ENCODE assay signal across 8 mouse cellular contexts in the genomic region with DNA sequence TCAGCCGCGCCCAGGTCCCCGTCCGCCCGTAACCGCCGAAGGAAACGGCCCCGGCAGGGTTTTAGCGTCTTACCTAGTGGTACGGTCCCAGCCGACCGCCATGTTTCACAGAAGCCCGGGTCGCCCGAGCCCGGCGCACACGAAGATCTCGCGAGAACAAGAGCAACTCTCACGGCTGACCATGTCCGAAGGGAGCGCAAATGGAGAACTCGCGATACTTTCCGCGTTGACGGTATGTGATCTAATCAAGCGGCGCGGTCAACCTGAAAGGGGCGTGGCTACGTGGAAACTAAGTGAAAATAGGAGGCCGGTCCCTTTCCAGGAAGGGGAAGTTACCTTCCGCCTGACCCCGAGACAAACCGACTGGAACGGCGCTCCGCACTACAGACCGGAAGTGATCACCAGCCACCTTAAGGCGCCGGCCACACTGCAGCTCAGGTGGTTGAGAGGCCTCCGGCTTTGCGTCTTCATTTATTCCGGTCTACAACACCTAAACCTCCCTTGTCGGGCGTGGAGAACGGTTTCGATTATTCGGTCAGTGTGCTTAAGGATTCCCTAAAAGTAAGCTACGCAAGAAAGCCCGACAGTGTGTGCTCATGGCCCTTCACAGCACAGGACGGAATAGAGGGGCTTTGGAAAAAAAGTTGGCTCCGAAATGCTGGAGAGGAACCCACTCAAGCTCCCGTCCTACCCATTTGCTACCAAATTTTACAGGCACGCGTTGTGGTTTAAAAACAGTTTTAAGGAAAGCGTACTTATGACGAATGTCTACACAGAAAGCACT. TPM values are rescaled to one million over a fixed set of nuclear protein-coding genes. Genes with fewer than 3 reads are reported as not detected.
DNase-seq lines count a peak whose midpoint lies in the region; ATAC-seq lines count a peak whose summit lies in the region.

Ergic2 (minus strand) TSS at position 478 of the 784 bp plus-strand sequence.

- peak within 1 kb of the TSS; percentile 93 for H3K9ac ChIP-seq in kidney, embryonic 15.5 days

- no peaks in the 10 kb centered on the region for H3K27me3 ChIP-seq in heart, embryonic 10.5 days (ENCODE audit: insufficient read depth, poor library complexity, severe bottlenecking)
- no peaks in the 10 kb centered on the region for H3K27me3 ChIP-seq in kidney, embryonic 15.5 days

- H3K27ac ChIP-seq in heart, embryonic 10.5 days = peak within 1 kb of the TSS; percentile 97
- H3K27ac ChIP-seq in kidney, embryonic 15.5 days = peak within 1 kb of the TSS; percentile 92

- DNase-seq in B cell, adult 2 months = peak; percentile 93 to 96
- peak; percentile 100 for DNase-seq in brain, adult 2 months (ENCODE audit: low read depth, low spot score)
- peak; percentile 99 for DNase-seq in heart, embryonic 10.5 days (ENCODE audit: low spot score)
- peak; percentile 98 for DNase-seq in liver
- peak; percentile 96 for DNase-seq in spleen, postnatal 4 days (ENCODE audit: low spot score in 2 of 2)

- peak within 1 kb of the TSS; percentile 82 for H3K4me3 ChIP-seq in heart, embryonic 10.5 days
- H3K4me3 ChIP-seq in kidney, embryonic 15.5 days (replicated peaks) = peak within 1 kb of the TSS; percentile 90

- under 1% methylated on average over 61 of the region's 61 CpGs for WGBS in heart, embryonic 10.5 days
- WGBS in kidney, embryonic 15.5 days = 1% methylated on average over 61 of the region's 61 CpGs

- H3K4me1 ChIP-seq in heart, embryonic 10.5 days = peaks cover 10% of the 10 kb centered on the region; the same call in 1 of the 2 replicates
- peaks cover 17% of the 10 kb centered on the region for H3K4me1 ChIP-seq in kidney, embryonic 15.5 days

- H3K4me2 ChIP-seq in kidney, embryonic 15.5 days = peak within 1 kb of the TSS; percentile 70

- H3K36me3 ChIP-seq in heart, embryonic 10.5 days = no peaks in the 10 kb centered on the region; the same call in 1 of the 2 replicates
- H3K36me3 ChIP-seq in kidney, embryonic 15.5 days = no peaks in the 10 kb centered on the region

- H3K9me3 ChIP-seq in heart, embryonic 10.5 days = no peaks in the 10 kb centered on the region
- H3K9me3 ChIP-seq in kidney, embryonic 15.5 days (replicated peaks) = no peaks in the 10 kb centered on the region

- peak; percentile 94 for ATAC-seq in erythroblast, adult 5-6 weeks (replicated peaks; ENCODE audit: low FRiP score, poor library complexity, severe bottlenecking)
- peak; percentile 99 for ATAC-seq in kidney, embryonic 15.5 days (replicated peaks; ENCODE audit: low FRiP score)
- peak; percentile 97 for ATAC-seq in monocyte, adult 5-6 weeks (replicated peaks; ENCODE audit: insufficient number of reproducible peaks, low FRiP score, low TSS enrichment, poor library complexity, severe bottlenecking)

RNA-seq across cellular contexts. Expression of gene Ergic2, which starts in this region (rescaled TPM):
- total RNA-seq in erythroblast, adult 5-6 weeks (2015; ENCODE audit: low replicate concordance) = 37.9 and 80.3 TPM in 2 replicates
- total RNA-seq in erythroblast, adult 5-6 weeks (2017; ENCODE audit: low replicate concordance) = 137 and 148 TPM in 2 replicates
- polyA plus RNA-seq in heart, embryonic 10.5 days (2016; fragmentation: Nextera tagmentation; extraction: Ambion mirVana) = 173 and 189 TPM in 2 replicates
- polyA plus RNA-seq in kidney, embryonic 15.5 days (2015; fragmentation: Nextera tagmentation; extraction: Ambion mirVana) = 215 and 235 TPM in 2 replicates
- total RNA-seq in monocyte, adult 5-6 weeks (2017) = 161 to 176 TPM (median 163 TPM) in 3 replicates

Comparison
In these comparisons a context has a peak if more than half of its experiments do, and no peak if none do; other contexts are left out.
1. Peak in every context shown above with its lines: DNase-seq, ATAC-seq, H3K4me3 ChIP-seq and H3K27ac ChIP-seq.